Mouse (Mus musculus) spleen, adult 2 months (tissue): ENCODE results near the gene Ephx1.

Experiments
- CTCF ChIP-seq: fragments of 200-500 bp; IDR thresholded peaks from 2 replicates; pipeline ENCODE4 v1.5.1; 2011; ENCODE audit warnings: mild to moderate bottlenecking, inconsistent platforms; ENCODE audit not compliant: insufficient read depth, insufficient read length, insufficient replicate concordance; ENCODE audit errors: extremely low read depth
- POLR2A ChIP-seq: fragments of 200-500 bp; IDR thresholded peaks from 2 replicates; pipeline ENCODE4 v1.6.1; 2011; ENCODE audit warnings: low read depth, low read length, inconsistent platforms

DNA sequence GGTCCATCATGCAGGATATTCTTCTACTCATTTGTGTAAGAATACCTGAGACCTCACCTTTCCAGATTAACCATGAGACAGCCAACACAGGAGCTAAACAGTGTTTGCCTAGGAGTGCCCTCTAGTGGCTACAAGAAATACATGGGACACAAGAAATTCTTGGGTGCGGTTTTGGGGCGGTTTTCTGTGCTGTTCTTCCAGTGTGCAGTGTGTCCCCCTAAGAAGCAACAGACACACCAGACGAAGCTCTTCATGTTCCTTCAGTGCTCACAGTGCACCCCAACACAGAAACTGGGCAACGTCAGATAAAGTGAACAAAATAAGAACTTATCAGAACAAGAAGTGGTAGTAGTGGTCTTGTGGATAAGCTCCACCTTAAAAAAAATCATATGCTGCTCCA, 18.9 kb upstream of the Ephx1 start:
- TF ChIP-seq POLR2A (no peak), CTCF (peak; percentile 52; the same call in 1 of the 2 replicates)
